Mouse (Mus musculus) embryo, embryonic 10 days (tissue): ENCODE data around the gene Rasa1.

Experiments
- DNase-seq: peaks from one replicate; pipeline ENCODE4 v3.0.0-alpha.2; 2015; ENCODE audit warnings: low spot score

Gene Rasa1

DNA sequence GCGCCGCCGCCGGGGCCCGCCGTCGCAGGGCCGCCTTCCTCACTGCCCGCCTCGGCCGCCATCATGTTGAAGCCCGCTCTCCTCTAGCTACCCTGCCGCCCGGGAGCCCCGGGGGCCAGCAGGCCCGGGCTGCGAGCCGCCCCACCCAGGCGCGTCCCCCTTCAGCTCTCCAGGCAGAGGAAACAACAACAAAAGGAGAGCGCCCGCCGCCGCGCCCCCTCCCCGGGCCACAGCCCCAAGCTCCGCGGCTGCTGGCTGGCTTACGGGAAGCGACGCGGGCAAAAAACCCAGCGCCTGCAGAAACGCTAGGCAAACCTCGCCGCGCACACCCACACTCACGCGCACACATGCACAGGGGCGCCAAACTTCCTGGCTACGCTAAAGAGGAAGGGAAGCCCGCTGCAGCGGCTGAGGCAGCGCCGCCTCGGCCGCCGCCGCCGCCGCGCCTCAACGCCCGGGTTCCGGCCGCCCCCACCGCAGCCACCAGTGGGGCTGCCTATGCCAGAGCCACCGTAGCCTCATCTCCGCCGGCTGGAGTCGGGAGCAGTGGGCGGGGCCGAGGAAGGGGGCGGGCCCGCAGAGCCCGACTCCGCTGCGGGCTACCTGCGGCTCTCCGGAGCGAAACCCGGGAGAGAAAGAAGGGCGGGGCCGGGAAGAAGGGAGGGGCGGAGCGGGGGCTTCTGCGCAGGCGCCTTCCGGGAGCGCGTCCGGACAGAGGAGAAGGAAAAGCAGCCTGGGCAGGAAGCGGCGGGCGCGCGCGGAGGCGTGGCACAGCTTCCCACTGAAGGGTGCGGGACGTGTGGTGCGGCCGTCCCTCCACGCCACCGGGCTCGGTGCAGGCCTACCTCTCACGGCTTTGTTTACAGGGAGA is at the start of gene Rasa1:
TSS of gene Rasa1 (minus strand) at position 288 of the 871 bp plus-strand sequence.
- DNase-seq, result peak; percentile 94

DNA sequence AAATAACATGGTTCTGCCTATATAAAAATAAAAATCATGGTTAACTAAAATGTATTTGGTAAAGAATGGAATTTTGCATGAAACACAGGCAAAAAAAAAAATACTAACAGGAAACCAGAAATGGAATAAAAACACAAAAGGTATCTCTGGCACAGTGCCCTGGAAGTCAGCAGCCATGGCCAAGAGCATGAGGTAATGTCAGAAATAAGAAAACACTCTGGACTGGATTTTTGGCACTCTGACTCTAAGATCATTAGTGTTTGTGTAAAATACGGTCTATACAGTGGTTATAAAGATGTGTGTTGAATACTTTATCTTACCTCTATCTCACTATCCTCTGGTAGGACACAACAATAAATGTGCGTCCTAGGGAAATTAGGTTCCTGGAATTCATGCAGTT is 22.6 kb upstream of the Rasa1 start:
- no peak for DNase-seq

DNA sequence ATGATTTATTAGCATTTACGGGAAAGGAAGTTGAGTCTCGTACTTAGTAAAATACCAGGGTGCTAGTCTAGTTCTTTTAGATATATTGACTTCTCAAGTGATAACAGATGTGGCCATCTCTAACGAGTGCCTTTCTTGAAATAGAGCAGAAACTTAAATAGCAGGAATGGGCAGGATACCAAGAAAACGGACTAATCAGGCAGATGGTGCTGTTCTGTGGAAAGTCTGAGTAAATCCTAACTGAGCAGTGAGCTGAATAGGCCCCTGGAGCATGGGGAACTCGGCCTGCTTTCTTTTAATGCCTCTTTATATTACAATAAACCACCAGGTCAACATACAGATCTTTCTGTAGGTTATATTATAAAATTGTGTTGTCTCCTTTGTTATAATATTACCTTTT is 22.0 kb upstream of the Rasa1 start:
- DNase-seq, result peak; percentile 6

DNA sequence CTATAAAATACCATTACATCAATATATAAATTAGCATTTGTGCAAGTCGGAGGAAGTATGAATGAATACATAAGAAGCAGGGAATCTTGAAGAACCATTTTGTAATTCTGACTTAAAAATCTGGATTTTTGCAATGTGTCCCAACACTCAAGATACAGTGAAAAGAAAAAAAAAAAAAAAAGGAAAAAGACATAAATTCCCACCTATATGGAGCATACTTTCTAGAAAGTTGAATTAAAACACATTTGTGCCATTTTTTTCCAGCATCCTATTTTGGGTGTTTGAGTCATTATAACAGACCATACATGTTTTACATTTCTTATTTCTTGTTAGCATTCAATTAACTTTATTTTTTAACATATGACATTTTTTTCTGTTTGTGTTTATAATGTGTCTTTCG is 21.6 kb upstream of the Rasa1 start:
- DNase-seq, result no peak

DNA sequence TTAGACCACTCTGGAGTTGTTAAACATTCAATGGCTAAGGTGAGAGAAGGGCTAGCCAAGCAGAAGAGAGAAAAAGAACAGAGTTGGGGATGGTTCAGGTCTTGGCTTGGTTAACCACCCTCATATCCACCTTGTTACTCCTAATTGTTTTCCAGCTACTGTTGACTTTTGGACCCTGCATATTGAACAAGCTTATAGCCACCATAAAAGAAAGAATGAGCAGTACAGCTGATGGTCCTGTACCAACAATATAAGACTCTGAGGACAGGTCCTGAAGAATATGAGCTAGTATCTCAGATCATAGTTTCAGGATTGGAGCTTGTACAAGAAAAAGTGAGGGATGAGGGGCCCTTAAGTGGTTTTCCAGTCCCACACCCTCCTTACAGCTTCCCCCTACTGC is 17.1 kb upstream of the Rasa1 start:
- DNase-seq, result no peak

DNA sequence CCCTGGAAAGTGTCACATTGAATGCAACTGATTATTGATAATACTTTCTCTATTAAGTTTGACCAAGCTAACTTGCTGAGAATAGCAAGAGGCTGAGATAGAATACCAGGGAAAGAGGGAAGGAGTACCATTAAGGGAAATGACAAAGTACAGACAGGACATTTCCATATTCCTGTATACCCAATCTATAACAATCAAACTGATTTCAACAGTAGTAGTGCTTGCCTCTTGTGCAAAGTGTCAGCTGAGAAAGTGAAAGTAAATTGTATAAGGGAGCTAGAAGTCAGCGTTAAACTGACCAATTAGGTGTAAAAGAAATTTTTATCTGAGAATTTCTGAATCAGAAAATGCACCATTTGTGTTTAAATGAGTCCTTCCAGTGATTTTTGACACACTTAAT is 1.7 kb upstream of the Rasa1 start:
- no peak for DNase-seq

DNA sequence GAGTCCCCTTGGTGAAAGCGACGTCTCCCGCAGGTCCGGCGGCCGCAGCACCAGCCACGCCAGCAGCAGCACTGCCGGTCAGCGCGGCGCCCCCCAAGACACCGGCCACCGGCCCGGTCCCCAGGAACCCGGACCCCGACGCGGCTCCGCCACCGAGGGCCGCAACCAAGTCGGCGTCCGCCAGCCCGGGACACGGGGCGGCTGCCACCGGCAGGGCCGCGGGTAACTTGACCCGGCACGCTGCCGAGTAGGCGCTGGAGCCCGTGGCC is 422 bp downstream of the Rasa1 start:
- no peak for DNase-seq

DNA sequence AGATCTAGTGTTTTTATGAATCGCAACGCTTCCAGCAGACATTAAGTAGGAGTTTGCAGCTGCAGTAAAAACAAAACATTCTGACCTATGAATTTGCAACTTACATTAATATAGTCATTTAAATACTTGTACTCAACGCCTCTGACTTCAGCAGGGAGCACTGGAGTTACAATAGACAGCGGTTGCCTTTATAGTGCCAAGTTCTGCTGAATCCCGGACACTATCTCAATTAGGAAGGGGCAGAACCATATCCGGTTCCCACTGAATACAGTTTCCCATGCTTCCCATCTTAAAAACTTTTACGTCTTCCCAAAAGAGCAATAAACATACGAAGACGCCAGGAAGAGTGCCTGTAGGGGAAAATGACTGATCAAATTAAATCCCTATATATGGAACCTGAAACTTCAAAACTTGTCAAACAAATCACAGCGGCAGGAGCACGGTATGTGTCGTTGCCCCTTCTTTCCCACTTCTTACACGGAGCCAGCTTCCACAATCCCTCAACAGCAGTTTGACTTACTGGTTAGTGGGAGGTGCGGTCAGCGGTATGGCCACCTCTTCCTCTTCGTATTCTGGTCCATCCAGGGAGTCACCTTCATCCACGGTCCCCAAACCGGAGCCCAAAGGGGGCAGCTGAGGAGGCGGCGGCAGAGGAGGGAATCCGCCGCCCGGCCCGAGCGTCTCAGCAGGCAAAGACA is 905 bp downstream of the Rasa1 start:
- peak; percentile 62 for DNase-seq

DNA sequence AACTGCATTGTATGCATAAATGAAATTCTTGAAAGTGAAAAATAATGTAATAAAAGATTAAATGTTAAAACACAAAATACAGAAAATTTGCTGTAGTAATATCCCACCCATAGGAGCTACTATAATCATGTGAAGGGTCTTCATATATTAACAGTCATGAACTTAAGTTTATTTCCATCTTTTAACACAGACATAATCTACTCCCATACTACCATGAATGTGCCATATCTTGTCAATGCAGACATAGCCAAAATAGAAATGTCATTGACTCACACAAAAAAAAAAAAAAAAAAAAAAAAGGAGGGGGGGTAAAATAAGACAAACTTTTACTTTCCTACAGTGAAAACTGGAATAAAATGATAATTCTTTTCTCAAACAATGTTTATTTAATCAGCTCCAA is 6.3 kb downstream of the Rasa1 start:
- no peak for DNase-seq

DNA sequence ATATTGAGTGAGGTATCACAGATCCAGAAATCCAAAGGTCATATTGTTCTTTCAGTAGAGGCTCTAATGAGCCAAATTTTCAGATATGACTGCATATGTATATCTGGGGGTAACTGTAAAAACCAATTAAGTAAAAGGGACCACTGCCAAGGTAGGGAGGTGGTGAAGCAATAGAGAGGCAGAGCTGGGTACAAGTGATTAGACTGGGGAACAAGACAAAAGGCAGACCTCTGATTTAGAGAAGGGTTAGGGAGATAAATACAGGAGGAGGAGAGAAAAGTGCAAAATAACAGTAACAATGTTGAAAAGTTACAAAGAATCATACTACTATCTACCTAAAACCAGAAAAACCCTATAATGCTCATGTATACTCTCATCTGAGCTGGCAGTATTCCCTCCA is 10.0 kb downstream of the Rasa1 start:
- no peak for DNase-seq

DNA sequence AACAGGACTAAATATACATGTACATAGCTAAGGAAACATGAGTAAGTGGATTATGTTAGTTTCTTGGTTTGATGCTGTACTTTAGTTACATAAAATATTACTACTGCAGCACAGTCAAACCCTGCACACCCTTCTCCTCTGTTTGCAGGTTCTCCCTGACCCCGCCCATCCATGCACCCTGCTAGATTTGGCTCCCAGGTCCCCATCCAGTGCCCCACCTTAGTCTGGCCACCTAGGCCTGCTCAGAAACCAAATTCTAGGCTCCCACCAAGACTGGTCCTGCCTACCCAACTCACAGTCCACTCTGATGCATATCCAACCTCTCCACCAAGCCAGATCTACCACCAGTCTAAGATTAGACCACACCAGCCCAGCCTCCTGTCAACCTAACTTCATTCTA is 14.4 kb downstream of the Rasa1 start:
- no peak for DNase-seq

DNA sequence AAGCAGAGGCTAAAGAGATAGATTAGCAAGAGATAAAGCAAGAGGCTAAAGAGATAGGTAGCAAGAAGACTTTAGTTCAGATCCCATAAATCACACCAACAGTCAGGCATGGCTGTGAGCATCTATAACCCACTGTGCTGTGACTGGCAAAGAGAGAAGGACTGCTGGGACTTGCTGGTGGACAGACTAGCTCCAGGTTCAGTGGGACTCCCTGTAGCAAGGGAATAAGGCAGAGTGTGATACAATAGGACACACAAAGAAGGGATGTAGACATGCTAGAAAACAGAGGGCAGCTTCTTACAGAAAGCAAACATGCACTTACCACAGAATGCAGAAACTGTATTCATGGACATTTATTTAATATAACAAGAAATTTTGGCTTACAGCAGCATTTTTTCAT is 15.1 kb downstream of the Rasa1 start:
- no peak for DNase-seq

DNA sequence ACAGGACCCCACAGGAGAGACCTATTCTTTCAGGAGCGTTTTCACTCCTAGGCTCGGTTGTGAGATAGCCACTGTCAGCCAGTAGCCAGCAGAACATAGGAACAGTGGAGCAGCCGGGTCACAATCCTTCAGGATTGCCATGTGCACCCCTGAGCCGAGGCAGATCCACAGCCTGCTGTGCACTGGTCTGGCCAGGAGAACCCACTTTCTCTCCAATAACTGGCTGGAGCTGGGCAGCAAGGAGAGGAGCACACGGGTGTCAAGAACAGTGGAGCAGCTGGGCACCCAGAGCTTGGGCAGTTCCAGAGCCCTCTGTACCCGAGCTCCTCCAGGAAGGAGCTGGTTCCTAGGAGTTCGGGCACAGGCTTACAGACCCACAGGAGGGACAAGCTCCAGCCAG is 50.2 kb downstream of the Rasa1 start:
- no peak for DNase-seq

DNA sequence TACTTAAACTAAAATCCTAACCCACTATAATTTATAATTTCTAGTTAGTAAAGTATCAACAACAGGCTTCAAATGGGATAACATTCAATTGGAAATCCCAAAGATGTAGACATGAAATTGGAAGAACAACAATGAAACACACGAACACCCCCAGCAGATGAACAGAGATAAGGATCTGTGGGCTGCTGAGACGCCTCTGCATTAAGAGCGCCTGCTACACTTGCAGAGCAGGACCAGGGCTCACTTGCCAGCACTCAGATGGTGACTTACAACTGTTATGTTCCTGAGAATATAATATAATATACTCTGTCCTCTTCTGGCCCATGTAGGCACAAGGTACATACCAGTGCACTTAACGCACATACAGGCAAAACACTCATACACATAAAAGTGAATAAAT is 70.3 kb downstream of the Rasa1 start:
- no peak for DNase-seq

DNA sequence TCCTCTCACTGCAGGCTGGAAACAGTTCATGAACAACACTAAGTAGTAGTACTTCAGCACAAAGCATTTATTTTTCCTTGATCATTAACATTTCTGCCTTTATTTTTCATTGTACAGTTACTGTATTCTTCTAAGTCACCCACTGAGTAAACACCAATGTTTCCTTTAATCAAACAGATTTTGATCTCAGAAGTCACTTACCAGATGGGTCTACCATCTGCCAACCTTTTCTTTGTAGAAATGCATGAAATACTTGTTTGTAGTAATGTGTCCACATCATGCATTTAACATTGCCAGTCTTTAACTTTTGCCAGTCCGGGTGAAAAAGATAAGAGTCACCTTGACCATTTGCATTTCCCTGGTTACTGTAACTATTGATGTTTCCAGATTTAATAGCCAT is 78.6 kb downstream of the Rasa1 start:
- no peak for DNase-seq

DNA sequence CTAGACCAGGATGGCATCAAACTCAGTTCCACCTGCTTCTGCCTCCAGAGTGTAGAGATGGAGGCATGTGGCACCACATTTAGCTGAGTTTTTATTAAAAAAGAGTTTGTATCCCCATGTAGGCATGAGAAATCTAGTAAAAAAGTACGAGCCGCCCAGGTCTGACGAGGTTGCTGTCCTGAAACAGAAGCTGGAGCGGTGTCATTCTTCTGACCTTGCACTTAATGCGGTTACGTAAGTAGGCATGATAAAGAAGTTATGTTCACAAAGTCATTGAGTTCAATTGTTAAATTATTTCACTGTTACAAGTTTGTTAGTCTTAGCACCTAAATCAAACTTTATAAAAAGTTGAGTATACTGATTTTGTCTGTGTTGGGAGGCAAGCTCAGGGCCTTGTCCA is 80.3 kb downstream of the Rasa1 start:
- DNase-seq, result no peak

DNA sequence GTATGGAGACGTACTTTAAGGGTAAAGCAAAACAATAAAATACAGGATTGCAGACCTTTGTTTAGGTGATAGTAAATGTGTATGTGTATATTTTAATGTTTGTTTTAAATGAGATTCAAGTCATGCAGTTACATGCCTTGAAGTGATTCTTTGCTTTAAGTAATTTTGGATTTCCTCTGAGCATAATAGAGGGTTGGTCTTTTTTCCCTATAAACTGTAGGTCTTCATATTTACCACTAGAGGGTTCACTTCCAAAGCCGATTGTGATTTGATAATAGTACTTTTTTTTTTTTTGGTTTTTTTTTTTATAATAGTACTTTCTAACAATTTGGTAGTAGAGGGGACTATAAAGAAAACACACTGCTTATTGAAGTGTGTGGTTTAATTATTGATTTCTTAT is 81.4 kb downstream of the Rasa1 start:
- no peak for DNase-seq

DNA sequence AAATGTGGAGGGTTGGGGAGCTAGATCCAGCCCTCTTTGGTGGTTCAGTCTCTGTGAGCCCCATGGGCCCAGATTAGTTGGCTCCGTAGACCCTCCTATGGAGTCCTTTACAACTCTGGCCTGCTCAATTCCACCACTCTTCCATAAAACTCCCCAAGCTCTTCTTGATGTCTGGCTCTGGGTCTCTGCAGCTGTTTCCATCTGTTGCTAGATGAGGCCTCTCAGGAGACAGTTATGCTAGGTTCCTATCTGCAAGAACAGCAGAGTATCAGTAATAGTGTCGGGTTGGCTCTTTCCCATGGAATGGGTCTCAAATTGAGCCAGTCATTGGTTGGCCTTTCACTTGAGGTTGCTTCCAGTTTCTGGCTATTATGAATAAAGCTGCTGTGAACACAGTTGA is 97.7 kb downstream of the Rasa1 start:
- no peak for DNase-seq

DNA sequence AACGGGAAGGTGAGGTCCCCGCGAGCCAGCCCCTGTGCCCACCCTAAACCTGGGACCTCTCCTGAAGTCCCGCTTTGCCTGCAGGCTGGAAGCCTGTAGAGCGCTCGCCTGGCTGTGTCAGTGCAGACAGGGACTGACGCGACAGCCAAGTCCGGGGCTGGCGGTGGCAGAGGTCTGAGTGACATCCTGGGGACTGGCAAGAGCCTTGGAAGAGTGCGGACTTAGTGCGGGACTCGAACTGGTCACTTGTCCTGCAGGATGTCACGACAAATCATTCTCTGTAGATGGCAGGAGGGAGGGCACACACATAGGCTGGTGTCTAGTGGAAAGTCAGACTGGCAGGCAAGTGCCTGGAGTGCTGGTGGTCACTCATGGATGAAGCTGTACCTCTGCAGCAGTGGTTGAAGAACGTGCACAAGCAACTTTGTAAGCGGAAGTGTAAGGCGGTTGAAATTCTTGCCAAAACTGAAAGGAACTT is 99.2 kb downstream of the Rasa1 start:
- DNase-seq, result peak; percentile 55

DNA sequence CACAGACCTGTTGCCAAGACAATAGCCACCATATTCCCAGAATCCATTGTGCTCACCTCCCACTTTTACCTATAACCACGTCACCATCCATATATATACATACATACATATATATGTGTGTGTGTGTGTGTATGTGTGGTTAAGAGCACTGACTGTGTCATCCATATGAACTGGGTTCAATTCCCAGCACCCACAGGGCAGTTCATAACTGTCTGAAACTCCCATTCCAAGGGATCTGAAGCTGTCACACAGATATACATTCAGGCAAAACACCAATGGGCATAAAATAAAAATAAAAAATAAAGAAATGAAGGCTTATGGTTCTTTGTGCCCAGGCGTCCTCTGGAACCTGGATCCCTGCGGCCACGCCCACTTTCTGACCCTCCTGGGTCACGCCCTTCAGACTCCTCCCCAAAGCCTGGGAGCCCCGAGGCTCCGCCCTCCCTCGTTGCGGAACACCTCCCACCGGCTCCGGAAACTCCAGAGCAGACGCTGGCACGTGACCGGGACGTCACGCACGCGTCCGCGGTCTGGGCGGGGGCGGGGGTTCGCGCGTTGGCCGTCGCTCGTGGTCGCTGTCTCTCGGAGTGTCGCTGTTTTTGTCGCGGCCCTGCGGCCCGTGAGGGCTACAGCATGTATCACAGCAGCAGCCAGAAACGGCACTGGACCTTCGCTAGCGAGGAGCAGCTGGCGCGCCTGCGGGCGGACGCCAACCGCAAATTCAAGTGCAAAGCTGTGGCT is 99.9 kb downstream of the Rasa1 start, which contains the start of gene Ccnh:
TSS of gene Ccnh (plus strand) at position 506 of the 741 bp plus-strand sequence.
- peak; percentile 92 for DNase-seq
